In genomic region chr4:141539213-141539767, GRCm38 (mm10) we compare ENCODE assay signal across 8 mouse cellular contexts. TPM values are rescaled to one million over a fixed set of nuclear protein-coding genes. Genes with fewer than 3 reads are reported as not detected.
DNase-seq lines count a peak whose midpoint lies in the region; ATAC-seq and TF ChIP-seq lines count a peak whose summit lies in the region.

No protein-coding gene starts in this region.

- H3K27me3 ChIP-seq in heart, embryonic 11.5 days (ENCODE audit: control insufficient read depth, insufficient read depth, low read length), result no peaks in the 10 kb centered on the region
- no peaks in the 10 kb centered on the region for H3K27me3 ChIP-seq in hindbrain, embryonic 10.5 days (ENCODE audit: insufficient read depth, poor library complexity, severe bottlenecking)
- H3K27me3 ChIP-seq in midbrain, embryonic 11.5 days (ENCODE audit: control insufficient read depth, insufficient read depth, low read length), result no peaks in the 10 kb centered on the region

- ATAC-seq in heart, embryonic 11.5 days (replicated peaks; ENCODE audit: insufficient number of reproducible peaks, low FRiP score, low TSS enrichment), result no peak
- no peak for ATAC-seq in midbrain, embryonic 11.5 days (ENCODE audit: low FRiP score)

- H3K27ac ChIP-seq in heart, embryonic 11.5 days (ENCODE audit: low read depth, low read length), result peak overlapping the region; percentile 98
- no peak overlapping the region for H3K27ac ChIP-seq in ES-E14 (ENCODE audit: insufficient read depth, low read depth, low read length, poor library complexity, severe bottlenecking)
- H3K27ac ChIP-seq in hindbrain, embryonic 10.5 days, result peak overlapping the region; percentile 96
- peak overlapping the region; percentile 93 for H3K27ac ChIP-seq in midbrain, embryonic 11.5 days (ENCODE audit: low read depth, low read length)

- no peaks in the 10 kb centered on the region for H3K9me3 ChIP-seq in heart, embryonic 11.5 days (replicated peaks; ENCODE audit: control insufficient read depth, low read length)
- no peaks in the 10 kb centered on the region for H3K9me3 ChIP-seq in ES-E14 (ENCODE audit: control insufficient read depth, insufficient read depth, low read depth, low read length)
- no peaks in the 10 kb centered on the region for H3K9me3 ChIP-seq in hindbrain, embryonic 10.5 days
- H3K9me3 ChIP-seq in midbrain, embryonic 11.5 days (ENCODE audit: control insufficient read depth, low read length), result no peaks in the 10 kb centered on the region

- H3K9ac ChIP-seq in heart, embryonic 11.5 days (ENCODE audit: low read depth, low read length), result peak overlapping the region; percentile 84
- H3K9ac ChIP-seq in ES-E14 (ENCODE audit: insufficient read depth, low read depth, low read length, poor library complexity, severe bottlenecking), result no peak overlapping the region
- H3K9ac ChIP-seq in midbrain, embryonic 11.5 days (ENCODE audit: low read length), result peak overlapping the region; percentile 58

- in situ Hi-C loops in ES-E14 (cut with MboI; ENCODE audit: low sequenced_read_pairs in 2 of 2, unreplicated experiment in 2 of 2), result no loop called here

- peak overlapping the region; percentile 94 for H3K4me2 ChIP-seq in heart, embryonic 11.5 days
- H3K4me2 ChIP-seq in midbrain, embryonic 11.5 days, result peak overlapping the region; percentile 64

- WGBS in heart, embryonic 11.5 days (ENCODE audit: insufficient replicate concordance), result 44% methylated on average over 12 of the region's 12 CpGs
- WGBS in hindbrain, embryonic 10.5 days, result 52% methylated on average over 12 of the region's 12 CpGs
- WGBS in midbrain, embryonic 11.5 days, result 50% methylated on average over 12 of the region's 12 CpGs

- intact Hi-C loops in heart, postnatal 14 days (cut with DNase I), result loop anchor here (5.0 kb wide), 1 partner anchor 33 kb away; no protein-coding TSS in a partner anchor

- H3K4me1 ChIP-seq in heart, embryonic 11.5 days (ENCODE audit: control insufficient read depth, insufficient read depth, low read length), result peaks cover 16% of the 10 kb centered on the region
- peaks cover 2 to 3% of the 10 kb centered on the region in 2 experiments for H3K4me1 ChIP-seq in ES-E14 (ENCODE audit: control insufficient read depth in 2 of 2, insufficient read depth in 2 of 2, low read length in 2 of 2, poor library complexity in 1 of 2)
- peaks cover 50% of the 10 kb centered on the region for H3K4me1 ChIP-seq in hindbrain, embryonic 10.5 days (replicated peaks)
- H3K4me1 ChIP-seq in midbrain, embryonic 11.5 days (ENCODE audit: control insufficient read depth, insufficient read depth, low read length), result peaks cover 19% of the 10 kb centered on the region

- peak overlapping the region; percentile 83 for H3K4me3 ChIP-seq in heart, embryonic 11.5 days (ENCODE audit: low read depth, low read length)
- H3K4me3 ChIP-seq in ES-E14 (ENCODE audit: insufficient read depth in 1 of 2, low read depth in 1 of 2, low read length in 2 of 2, poor library complexity in 1 of 2, severe bottlenecking in 1 of 2), result peak overlapping the region; percentile 88 to 95; a peak in 3 of 4 replicates
- peak overlapping the region; percentile 99 for H3K4me3 ChIP-seq in hindbrain, embryonic 10.5 days
- H3K4me3 ChIP-seq in midbrain, embryonic 11.5 days (ENCODE audit: low read depth, low read length), result peak overlapping the region; percentile 98

- H3K36me3 ChIP-seq in heart, embryonic 11.5 days (ENCODE audit: control insufficient read depth, insufficient read depth, low read length), result no peaks in the 10 kb centered on the region
- no peaks in the 10 kb centered on the region for H3K36me3 ChIP-seq in ES-E14 (ENCODE audit: control insufficient read depth, insufficient read depth, low read length, poor library complexity, severe bottlenecking)
- no peaks in the 10 kb centered on the region for H3K36me3 ChIP-seq in hindbrain, embryonic 10.5 days
- H3K36me3 ChIP-seq in midbrain, embryonic 11.5 days (ENCODE audit: control insufficient read depth, insufficient read depth, low read length), result no peaks in the 10 kb centered on the region

- no peak for DNase-seq in heart, postnatal 14 days
- DNase-seq in ES-E14 (ENCODE audit: low read depth, low spot score), result no peak
- no peak for DNase-seq in hindbrain, embryonic 10.5 days (ENCODE audit: low spot score)
- DNase-seq in midbrain, embryonic 11.5 days (ENCODE audit: low spot score, missing footprints), result no peak
- DNase-seq in frontal cortex, postnatal 10 days (ENCODE audit: low spot score in 2 of 2), result no peak
- DNase-seq in cerebellum, postnatal 36 days, result no peak
- DNase-seq in layer of hippocampus, adult 9-10 months (ENCODE audit: low spot score), result no peak

TF ChIP-seq in ES-E14, 5 proteins besides CTCF, POLR2A, EP300 and RAD21:
- TF ChIP-seq CHD2 (IDR thresholded peaks at IDR 0.05; ENCODE audit: low read depth, low read length) (no peak), ZNF384 (IDR thresholded peaks at IDR 0.05; ENCODE audit: low read depth, low read length) (no peak), ZC3H11A (IDR thresholded peaks at IDR 0.05; ENCODE audit: borderline replicate concordance, low read depth, low read length) (no peak), HCFC1 (IDR thresholded peaks at IDR 0.05; ENCODE audit: borderline replicate concordance, insufficient read depth, low read length) (no peak), MAFK (IDR thresholded peaks at IDR 0.05; ENCODE audit: insufficient read depth, low read depth, low read length) (no peak)

RNA-seq across cellular contexts. Expression of gene Spen, which starts 0.9 kb away (rescaled TPM):
- 7.5 TPM in 2 replicates for polyA plus RNA-seq in heart, embryonic 11.5 days (2014; fragmentation: Nextera tagmentation; extraction: Ambion mirVana)
- total RNA-seq in heart, postnatal 14 days (2021), result 10 to 100 TPM; 33.8 to 34.0 TPM
- 51.5 and 58.6 TPM in 2 replicates for total RNA-seq in ES-E14 (2012; rRNA removed)
- 12.8 and 14.2 TPM in 2 replicates for polyA plus RNA-seq in hindbrain, embryonic 10.5 days (2016; fragmentation: Nextera tagmentation; extraction: Ambion mirVana)
- polyA plus RNA-seq in midbrain, embryonic 11.5 days (2014; fragmentation: Nextera tagmentation; extraction: Ambion mirVana), result 15.7 and 17.1 TPM in 2 replicates
